Mouse (Mus musculus): ENCODE measurements at regions not wholly inside any gene's neighbourhood (a gene's known extent, or its start where the extent isn't known, plus 50 kb on each side); places are given as distances from the start of the nearest gene placed in this dataset.
A peak's percentile ranks its signal among the peaks of the same experiment; 100 is the strongest.
"Not testable (repeated sequence)": the region's sequence is repeated elsewhere in the genome, so short reads cannot be mapped to it uniquely, and the experiment has no call there.

GRCm38 (mm10) chr1:143286274-143286967 lies 354.0 kb upstream of the B3galt2 start:
- Histone ChIP-seq H3K36me3 (ENCODE audit: control insufficient read depth, insufficient read depth, low read length, poor library complexity, severe bottlenecking) (no peaks in the 10 kb centered on the region), H3K27me3 (ENCODE audit: control insufficient read depth, insufficient read depth, low read length, poor library complexity, severe bottlenecking) (no peaks in the 10 kb centered on the region)
- no peak for DNase-seq (ENCODE audit: low read depth, low spot score)

- Histone ChIP-seq H3K36me3 (ENCODE audit: control insufficient read depth, insufficient read depth, low read length, poor library complexity, severe bottlenecking) (no peaks in the 10 kb centered on the region), H3K27me3 (ENCODE audit: control insufficient read depth, insufficient read depth, low read length, poor library complexity, severe bottlenecking) (no peaks in the 10 kb centered on the region)
- no peak for DNase-seq (ENCODE audit: low read depth, low spot score)
These were observed 353.0 kb upstream of the B3galt2 start for GRCm38 (mm10) chr1:143287448-143287847.

GRCm38 (mm10) chr1:143296555-143296954 lies 343.9 kb upstream of the B3galt2 start:
- H3K36me3 ChIP-seq (ENCODE audit: control insufficient read depth, insufficient read depth, low read length, poor library complexity, severe bottlenecking), result no peaks in the 10 kb centered on the region
- H3K27me3 ChIP-seq (ENCODE audit: control insufficient read depth, insufficient read depth, low read length, poor library complexity, severe bottlenecking), result no peaks in the 10 kb centered on the region
- DNase-seq (ENCODE audit: low read depth, low spot score), result no peak

- no peak for DNase-seq (ENCODE audit: low read depth, low spot score)
These were observed 333.1 kb upstream of the B3galt2 start for GRCm38 (mm10) chr1:143307379-143307778.

GRCm38 (mm10) chr1:143318381-143318780 lies 322.1 kb upstream of the B3galt2 start:
- no peaks in the 10 kb centered on the region for H3K27me3 ChIP-seq (ENCODE audit: control insufficient read depth, insufficient read depth, low read length, poor library complexity, severe bottlenecking)
- no peaks in the 10 kb centered on the region for H3K36me3 ChIP-seq (ENCODE audit: control insufficient read depth, insufficient read depth, low read length, poor library complexity, severe bottlenecking)
- no peak for DNase-seq (ENCODE audit: low read depth, low spot score)

More at GRCm38 (mm10) chr1:143307379-143307778, 333.1 kb upstream of the B3galt2 start:
- Histone ChIP-seq H3K27me3 (ENCODE audit: control insufficient read depth, insufficient read depth, low read length, poor library complexity, severe bottlenecking) (no peaks in the 10 kb centered on the region; the same call in 1 of the 2 replicates), H3K36me3 (ENCODE audit: control insufficient read depth, insufficient read depth, low read length, poor library complexity, severe bottlenecking) (no peaks in the 10 kb centered on the region)

GRCm38 (mm10) chr1:143319568-143319967 lies 320.9 kb upstream of the B3galt2 start:
- Histone ChIP-seq H3K27me3 (ENCODE audit: control insufficient read depth, insufficient read depth, low read length, poor library complexity, severe bottlenecking) (no peaks in the 10 kb centered on the region), H3K36me3 (ENCODE audit: control insufficient read depth, insufficient read depth, low read length, poor library complexity, severe bottlenecking) (no peaks in the 10 kb centered on the region)
- peak; percentile 1 for DNase-seq (ENCODE audit: low read depth, low spot score)

GRCm38 (mm10) chr1:143351388-143351787 lies 289.1 kb upstream of the B3galt2 start:
- DNase-seq (ENCODE audit: low read depth, low spot score), result no peak
- Histone ChIP-seq H3K27me3 (ENCODE audit: control insufficient read depth, insufficient read depth, low read length, poor library complexity, severe bottlenecking) (no peaks in the 10 kb centered on the region), H3K36me3 (ENCODE audit: control insufficient read depth, insufficient read depth, low read length, poor library complexity, severe bottlenecking) (no peaks in the 10 kb centered on the region)

- H3K36me3 ChIP-seq (ENCODE audit: control insufficient read depth, insufficient read depth, low read length, poor library complexity, severe bottlenecking); DNase-seq (ENCODE audit: low read depth, low spot score): not testable (repeated sequence)
These were observed 280.2 kb upstream of the B3galt2 start for GRCm38 (mm10) chr1:143360256-143360655.

GRCm38 (mm10) chr1:143391851-143392250 lies 248.6 kb upstream of the B3galt2 start:
- H3K36me3 ChIP-seq (ENCODE audit: control insufficient read depth, insufficient read depth, low read length, poor library complexity, severe bottlenecking), result no peaks in the 10 kb centered on the region
- DNase-seq (ENCODE audit: low read depth, low spot score), result no peak
- H3K27me3 ChIP-seq (ENCODE audit: control insufficient read depth, insufficient read depth, low read length, poor library complexity, severe bottlenecking), result no peaks in the 10 kb centered on the region

More at GRCm38 (mm10) chr1:143360256-143360655, 280.2 kb upstream of the B3galt2 start:
- not testable (repeated sequence) for H3K27me3 ChIP-seq (ENCODE audit: control insufficient read depth, insufficient read depth, low read length, poor library complexity, severe bottlenecking)

All from splenic B cell, adult 2 months (primary cell).